Mouse (Mus musculus): ENCODE data around the gene E130218I03Rik. TPM values are rescaled to one million over a fixed set of nuclear protein-coding genes. Genes with fewer than 3 reads are reported as not detected.

Gene E130218I03Rik
- not detected for total RNA-seq (2021)
- long read RNA-seq, experiment 1: 0 reads
- long read RNA-seq, experiment 2, partial matches to known transcripts: 0 of 1 reads
- long read RNA-seq, experiment 2, other reads (novel, unspliced or antisense): 1 of 1 reads

DNA sequence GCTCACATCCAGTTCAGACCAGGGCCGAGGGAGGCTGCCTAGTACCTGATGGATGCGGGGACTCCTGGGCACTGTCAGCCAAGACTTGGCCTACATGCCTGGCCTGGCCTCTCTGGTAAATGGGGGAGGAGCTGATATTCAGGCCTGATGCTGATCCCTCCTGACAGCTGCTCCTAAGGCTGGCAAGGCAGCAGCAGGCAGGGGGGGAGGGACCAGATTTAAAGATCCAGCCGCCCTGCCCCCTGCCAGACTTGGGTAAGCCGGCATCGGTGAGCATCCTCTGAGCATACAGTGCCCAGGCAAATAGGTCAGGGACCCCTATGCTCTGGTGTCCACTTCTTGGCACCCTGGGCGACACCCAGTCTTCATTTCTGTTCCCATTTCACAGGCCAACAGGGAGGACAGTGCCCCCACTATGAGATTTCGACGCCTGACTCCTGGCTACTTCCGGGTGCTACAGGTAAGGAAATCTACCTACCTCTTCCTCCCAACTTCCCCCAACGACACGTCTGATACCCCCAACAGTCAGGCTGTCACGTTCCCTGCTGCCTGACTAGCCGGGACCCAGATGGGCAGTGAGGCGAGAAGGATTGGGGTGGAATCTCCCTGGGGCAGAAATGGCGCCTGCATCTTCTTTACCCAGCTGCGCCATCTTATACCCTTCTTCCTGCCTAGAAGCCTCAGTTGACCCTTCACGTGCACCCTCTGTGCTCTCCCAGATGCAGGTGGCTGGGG is at the start of gene E130218I03Rik:
Gene E130218I03Rik (plus strand): TSS at position 147 of the 735 bp plus-strand sequence.
- DNase-seq (ENCODE audit: low spot score in 2 of 2): no peak

DNA sequence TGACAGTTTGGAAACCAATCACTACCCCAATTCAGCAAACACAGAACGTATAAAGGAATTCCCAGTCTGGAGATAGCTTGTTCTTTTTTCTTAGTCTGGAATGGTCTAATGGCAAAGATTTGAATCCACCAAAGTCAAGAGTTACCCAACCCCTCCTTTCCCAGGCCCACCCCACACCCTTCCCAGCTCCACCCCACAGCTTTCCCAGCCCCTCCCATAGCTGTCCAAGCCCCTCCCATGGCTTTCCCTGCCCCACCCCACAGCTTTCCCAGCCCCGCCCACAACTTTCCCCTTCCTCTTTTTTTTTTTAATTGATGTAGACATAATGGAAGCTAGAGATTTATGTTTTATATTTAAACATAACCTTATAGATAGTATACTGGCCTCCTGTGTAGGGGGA is 44.1 kb upstream of the E130218I03Rik start:
- DNase-seq (ENCODE audit: low spot score in 2 of 2): no peak

DNA sequence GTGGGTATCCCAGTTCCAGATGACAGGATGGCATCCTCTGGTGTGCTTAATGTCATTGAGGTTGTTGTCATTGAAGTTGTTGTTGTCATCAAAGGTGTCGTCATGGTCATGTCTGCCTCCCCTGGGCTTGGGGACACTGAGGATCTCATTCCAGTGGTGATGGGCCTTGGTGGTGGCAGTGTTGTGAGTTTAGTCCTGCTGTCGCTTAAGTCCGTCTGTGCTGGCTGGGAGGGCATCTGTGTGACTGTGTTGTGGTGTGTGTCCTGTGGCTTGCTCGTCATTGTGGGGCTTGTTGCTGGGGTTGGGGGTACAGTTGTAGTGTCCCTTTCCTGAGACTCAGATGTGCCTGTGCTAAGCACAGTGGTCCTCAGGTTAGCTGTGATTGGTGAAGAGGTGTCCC is 40.6 kb upstream of the E130218I03Rik start, which contains the start of gene Gm7534:
Gene Gm7534 (minus strand): TSS at position 101 of the 400 bp plus-strand sequence.
- no peak for DNase-seq (ENCODE audit: low spot score in 2 of 2)

DNA sequence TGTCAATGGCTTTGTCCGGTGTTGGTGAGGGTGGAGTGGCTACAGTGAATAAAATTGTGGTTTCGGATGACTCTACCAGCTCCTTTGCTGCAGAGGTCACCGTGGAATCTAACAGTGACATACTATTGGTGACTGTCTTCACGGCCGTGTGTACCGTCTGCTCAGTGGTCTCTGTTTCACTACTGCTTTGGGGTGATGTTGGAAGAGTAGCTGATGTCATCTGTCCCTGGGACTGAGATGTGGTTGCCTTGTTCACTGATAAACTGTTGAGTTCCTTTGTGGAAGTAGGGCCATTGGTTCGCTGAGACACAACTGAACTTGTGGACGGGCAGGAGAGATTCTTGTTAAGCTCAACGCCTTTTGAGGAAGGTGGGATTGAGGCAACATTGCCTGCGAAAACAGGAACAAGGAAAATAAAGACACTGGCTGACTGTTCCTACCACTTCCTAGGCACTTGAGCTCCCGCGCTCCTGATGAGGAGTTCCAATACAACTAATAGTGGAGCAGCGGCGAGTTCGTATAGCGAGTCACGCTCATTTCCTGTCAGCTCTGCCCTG is 40.0 kb upstream of the E130218I03Rik start:
- DNase-seq (ENCODE audit: low spot score in 2 of 2): no peak

DNA sequence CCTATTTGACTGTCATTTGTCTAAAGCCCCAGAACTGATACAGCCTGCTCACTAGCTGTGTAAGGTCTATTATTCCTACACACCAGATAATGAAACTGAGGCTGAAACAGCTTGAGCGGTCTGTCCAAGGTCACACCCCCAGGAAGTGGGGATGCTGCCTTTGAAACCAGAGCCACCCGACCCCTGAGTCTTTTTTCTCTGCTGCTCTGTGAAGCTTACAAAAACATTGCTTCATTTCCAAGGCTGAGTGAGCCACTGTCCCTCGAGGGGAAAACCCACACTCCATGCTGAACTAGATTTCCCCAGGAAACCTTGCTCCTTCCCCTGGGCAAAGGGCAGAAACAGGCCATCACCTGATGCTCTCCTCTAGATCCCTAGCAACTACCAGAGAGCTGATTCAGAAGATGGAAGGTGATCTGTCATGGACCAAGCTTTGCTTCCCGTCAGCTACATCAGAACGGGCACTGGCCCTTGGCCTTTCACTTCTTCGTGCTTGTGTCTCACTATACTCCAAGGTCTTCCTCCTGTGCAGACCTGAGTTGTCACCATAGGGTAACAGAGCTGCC is 36.9 kb upstream of the E130218I03Rik start:
- DNase-seq (ENCODE audit: low spot score in 2 of 2): no peak

DNA sequence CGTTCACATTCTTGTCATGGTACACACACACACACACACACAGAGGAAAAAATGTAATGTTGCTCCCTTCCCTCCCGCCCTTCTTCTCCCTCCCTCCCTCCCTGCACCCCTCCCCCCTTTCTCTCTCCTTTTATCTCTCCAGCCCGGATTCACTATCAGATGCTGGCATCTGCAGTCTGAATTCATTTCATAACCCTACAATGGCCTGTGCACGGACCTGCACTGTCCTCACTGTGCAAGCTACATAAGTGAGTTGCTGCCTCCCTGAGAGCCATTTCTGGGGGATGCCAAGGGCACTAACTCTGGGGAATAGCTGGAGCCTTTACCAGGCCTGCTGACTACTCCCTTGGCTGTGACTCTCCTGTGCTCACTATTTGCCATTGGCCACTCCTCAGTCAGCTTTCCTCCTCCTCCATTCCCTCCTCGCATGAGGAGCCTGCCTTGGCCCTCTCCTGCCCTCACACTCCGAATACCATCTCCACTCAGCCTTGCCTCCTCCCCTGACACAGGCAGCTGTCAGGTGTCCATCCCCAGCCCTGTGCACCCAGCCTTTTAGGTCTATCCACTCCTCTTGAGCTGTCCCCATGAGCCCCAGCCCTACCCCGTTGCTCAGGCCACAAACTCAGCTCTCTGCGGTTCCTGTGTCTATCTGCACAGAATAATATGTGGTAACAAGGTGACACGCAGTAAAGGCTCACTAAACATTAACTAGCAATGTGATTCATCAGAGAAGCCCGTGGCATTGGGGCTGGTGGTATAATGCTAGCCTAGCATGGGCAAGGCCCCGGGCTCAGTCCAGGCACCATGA is 20.5 kb upstream of the E130218I03Rik start:
- no peak for DNase-seq (ENCODE audit: low spot score in 2 of 2)

DNA sequence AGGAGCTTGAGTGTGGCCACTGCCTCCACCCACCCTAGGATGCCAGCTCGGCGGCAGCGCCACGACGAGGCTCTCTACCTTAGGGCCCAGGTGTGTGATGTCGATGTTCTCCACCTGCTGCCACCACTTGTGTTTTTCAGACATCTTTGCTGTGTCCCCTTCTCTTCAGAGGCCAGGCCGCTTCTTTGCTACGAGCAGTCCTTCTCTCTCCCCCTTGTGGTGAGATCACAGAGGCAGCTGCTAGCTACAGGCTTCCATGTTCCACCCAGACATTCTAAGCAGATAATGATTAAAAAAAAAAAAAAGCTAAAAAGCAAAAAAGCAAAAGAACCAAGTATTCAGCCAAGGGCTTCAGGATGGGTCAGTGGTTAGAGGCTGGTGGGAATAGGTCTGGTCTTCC is 16.3 kb upstream of the E130218I03Rik start, which contains the start of gene Catsper4:
Gene Catsper4 (minus strand): TSS at position 190 of the 400 bp plus-strand sequence.
- no peak for DNase-seq (ENCODE audit: low spot score in 2 of 2)

DNA sequence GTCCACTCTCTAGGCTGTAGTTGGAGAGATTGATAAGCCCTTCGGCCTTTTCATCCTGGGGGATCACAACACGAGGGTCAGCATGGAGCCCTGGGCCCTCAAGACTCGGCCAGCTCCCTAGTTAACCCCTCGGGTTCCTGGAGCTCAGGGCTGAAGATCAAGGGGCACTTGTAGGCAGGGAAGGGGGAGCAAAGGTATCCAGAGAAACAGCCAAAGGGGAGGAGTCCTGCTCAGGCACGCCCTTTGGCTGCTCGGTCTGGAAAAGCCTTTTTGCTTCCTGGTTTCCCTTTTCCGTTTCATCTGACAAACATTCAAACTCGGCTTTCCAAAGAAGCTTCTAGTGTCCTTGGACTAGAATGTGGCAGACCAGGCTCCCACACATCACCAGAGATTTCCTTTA is 13.0 kb upstream of the E130218I03Rik start:
- DNase-seq (ENCODE audit: low spot score in 2 of 2): no peak

DNA sequence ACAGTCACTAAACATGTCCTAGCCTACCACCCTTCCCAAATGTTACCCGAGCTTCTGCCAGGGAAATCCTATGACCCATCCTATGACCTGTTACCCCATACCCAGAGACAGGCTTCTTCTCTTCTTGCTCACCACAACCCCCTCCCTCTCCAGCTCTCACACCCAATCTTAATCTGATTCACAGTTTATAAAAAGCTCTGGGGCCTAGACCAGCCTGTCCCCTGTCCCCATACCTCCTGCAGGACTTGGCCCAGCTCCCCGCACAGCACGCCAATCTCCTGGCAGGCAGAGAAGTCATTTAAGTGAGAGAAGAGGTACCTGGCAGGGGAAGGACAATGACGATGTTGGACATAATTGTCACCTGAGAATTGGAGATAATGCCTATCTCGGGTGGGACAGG is 8.6 kb upstream of the E130218I03Rik start:
- DNase-seq (ENCODE audit: low spot score in 2 of 2): no peak

DNA sequence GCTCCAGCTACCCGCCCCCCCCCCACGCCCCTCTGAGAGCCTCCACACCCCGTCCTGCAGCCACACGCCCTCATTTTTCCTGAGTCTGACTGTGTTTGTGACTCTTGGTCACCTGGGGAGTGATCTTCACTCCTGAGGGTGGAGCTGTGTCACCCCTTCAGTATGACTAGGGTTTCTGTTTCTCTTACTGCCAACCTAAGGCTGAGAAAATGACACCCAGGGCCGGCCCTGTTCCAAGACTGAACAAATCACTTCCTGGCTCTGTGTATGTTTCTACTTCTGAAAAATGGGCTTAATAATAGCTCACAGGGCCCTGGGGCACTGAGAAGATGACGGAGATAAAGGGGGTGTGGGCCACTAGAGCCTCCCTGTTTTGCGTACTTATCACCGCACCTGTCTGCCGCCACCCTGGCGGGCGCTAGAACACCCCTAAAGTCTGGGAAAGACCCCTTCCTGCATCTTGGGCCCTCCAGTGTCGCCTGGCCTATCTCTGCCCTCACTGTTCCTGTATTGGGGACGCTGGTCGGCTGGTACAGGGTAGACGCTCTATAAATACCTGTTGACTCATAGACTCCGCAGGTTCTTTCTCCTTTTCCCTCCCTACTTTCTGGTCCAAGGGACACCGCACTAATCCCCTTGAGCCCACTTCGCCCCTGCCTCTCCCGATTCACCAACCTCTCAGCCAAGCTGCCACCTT is 5.7 kb upstream of the E130218I03Rik start:
- no peak for DNase-seq (ENCODE audit: low spot score in 2 of 2)

DNA sequence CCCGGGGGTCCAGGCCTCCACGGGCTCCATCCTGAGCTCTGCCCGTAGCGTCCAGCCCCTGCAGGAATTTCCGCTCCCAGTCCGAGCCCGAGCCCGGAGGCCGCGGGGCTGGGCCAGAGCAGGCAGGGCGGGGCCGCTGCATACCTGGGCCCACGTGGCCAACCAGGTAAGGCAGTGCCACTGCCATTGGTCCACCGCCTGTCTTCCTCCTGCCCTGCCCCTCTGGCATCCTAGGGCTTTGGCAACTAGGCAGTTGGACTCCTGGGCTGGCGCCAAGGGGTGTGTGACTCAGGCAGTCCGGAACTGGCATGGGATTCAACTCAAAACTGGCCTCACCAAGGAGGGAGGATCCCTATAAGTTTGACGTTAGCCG is 5.2 kb upstream of the E130218I03Rik start, which contains the start of gene Cnksr1:
Gene Cnksr1 (minus strand): TSS at position 121 of the 373 bp plus-strand sequence.
- DNase-seq (ENCODE audit: low spot score in 2 of 2): peak in 1 of 2 experiments; percentile 27

DNA sequence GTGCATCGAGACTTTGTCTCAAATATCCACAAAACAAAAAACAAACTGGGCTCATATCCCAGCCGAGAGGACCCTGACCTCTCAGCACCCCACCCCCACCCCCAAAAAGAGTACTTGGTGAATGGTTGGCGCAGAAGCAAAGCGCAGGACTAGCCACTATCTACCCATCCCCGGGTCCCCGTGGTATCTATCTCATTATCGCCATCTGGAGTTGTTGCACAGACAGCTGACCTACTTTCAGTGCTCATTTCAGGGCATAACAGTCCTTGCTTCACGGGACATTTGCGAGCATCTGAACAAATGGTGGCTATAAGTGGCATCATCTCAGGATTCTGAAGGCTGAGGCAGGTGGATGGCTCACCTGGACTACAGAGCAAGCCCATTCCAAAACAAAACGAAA is 4.8 kb upstream of the E130218I03Rik start:
- no peak for DNase-seq (ENCODE audit: low spot score in 2 of 2)

DNA sequence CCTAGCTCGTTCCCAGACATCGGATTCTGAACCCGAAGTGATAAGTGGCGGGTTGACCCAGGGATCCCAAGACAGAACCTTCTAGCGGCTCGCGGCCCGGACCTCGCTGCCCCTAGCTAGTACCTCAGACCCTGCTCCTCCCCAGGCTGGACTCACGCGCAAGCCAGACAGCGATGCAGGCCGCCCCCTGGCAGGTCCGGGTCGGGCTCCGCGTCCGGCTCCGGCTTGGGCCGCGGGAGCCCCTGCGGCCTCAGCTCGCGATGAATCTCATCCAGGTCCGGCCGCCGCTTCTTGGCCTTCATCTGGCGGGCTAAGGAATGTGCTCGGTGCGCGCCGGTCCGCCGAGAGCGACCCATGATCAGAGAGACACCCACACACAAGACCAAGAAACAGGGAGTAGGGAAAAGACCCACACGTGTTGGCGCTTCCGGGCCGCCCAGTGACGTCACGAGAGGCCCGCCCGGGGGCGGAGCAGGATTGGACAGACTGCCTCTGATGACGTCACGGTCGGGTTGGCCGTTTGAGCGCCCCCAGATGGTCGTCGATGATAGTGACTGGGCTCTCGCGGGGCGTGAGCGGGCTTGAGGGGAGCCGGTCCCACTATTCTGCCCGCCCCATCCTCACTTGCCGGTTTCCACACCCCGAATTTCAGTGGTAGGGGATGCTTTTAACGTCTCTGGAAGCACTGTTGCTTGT is 1.8 kb downstream of the E130218I03Rik start, which contains the start of gene Zfp593:
Gene Zfp593 (minus strand): TSS at position 445 of the 696 bp plus-strand sequence.
- DNase-seq (ENCODE audit: low spot score in 2 of 2): peak; percentile 96 to 98

DNA sequence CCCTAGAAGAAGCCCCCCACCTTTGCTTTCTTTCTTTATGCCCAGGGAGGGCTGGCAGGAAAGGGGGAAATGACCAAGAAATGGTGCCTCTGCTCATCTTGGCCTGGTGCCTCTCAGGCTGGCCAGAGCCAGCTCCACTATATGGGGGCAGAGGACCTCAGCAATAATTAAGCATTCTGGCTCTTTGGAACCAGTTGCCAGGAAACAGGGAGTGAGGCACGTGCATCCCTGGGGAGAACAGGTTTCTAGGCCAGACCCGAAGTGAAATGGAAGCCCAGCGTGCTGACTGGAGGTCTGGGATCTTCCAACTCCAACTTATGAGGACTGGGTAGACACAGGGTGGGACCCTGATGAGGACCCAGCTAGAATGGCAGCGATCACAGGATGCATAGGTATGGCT is 2.8 kb downstream of the E130218I03Rik start:
- DNase-seq (ENCODE audit: low spot score in 2 of 2): no peak

DNA sequence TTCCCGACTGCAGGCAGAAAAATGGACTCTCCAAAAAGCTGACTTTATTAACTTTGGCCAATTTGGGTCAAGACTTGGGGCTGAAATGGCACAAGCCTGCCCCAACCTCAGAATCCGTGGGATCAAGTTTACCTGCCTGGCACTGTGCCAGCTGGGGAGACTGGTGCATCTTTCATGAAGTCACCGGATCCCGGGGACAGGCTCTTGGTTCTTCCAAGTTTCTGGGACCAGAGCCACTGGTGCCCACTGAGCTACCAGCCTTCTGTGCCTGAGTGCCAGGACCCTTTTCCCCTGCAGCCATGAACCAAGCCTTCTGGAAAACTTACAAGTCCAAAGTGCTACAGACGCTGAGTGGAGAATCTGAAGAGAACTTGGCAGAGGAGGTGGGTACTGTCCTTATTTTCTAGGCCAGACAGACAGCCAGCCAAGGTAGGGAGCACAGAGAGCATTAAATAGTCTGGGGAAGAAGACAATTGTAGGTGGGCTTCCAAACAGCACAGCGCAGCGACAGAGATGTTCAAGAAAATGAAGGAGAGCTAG is 3.3 kb downstream of the E130218I03Rik start, which contains the start of gene Gm30191:
Gene Gm30191 (plus strand): TSS at position 217 of the 540 bp plus-strand sequence.
- DNase-seq (ENCODE audit: low spot score in 2 of 2): no peak

DNA sequence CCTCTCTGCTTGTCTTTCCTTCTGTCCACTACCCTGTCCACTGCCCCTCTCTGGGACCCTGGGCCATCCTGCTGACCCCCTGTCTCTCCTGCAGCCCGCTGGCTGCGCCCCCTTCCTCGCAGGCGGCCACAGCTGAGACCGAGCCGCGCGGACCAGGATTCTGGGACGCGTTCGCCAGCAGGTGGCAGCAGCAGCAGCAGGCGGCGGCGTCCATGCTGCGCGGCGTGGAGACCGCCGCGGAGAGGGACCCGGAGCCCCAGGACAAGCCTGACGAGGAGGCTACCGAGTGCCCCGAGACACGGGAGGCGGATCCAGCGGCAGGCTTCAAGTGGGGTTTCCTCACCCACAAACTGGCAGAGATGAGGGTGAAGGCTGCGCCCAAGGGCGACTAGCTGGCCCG is 6.2 kb downstream of the E130218I03Rik start:
- DNase-seq (ENCODE audit: low spot score in 2 of 2): peak; percentile 74 to 76

DNA sequence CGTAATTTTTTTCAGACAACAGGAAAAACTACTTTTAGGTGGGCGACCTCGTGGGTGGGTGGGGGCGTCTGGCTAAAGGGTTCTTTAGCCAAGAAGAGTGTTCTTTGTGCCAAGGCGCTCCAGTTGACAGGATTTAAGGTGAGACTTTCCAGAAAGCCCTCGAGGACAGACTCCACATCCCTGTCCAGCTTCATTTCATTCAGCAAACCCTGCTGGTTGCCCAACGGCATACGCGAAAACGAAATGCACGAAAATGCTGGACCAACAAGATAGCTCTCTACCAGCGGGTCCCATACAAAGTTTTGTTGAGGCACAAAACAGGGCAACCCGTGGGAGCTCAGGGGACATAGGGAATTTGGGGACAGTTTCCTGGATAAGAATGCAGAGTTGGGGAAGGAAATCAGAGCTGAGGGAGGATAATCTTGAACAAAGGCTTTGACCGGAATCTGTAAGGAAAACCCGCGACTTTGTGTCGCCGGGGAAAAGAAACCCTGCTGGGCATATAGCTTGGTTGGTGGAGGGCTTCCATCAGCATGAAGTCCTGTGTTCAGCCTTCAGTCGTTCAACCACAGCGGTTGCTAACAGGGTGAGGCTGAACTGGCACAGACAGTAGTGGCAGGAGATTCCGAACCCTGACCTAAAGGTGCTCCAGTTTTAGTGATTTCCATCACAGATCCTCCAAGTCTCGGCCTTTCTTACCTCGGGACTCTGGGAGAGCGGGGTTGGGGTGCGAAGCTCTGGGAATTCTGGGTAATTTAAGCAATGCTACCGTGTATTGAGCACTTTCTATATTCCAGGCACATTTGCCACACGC is 6.9 kb downstream of the E130218I03Rik start:
- DNase-seq (ENCODE audit: low spot score in 2 of 2): no peak

DNA sequence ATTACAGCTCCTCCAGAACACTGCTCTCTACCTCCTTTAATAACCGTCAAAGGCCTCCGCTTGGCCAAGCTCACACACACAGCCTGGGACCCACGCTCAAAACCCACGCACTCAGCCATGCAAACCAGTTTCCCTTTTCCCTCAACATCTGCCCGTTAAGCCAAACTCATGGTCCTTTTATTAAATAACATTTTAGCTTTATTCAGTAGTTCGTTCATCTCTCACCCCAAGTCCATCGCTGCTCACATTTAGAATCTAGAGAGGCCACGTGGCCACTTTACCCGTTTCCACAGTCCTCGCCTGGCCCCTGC is 7.4 kb downstream of the E130218I03Rik start:
- peak in 1 of 2 experiments; percentile 49 for DNase-seq (ENCODE audit: low spot score in 2 of 2)
